Mouse (Mus musculus): ENCODE measurements around the gene Rogdi.

Rogdi gene

DNA sequence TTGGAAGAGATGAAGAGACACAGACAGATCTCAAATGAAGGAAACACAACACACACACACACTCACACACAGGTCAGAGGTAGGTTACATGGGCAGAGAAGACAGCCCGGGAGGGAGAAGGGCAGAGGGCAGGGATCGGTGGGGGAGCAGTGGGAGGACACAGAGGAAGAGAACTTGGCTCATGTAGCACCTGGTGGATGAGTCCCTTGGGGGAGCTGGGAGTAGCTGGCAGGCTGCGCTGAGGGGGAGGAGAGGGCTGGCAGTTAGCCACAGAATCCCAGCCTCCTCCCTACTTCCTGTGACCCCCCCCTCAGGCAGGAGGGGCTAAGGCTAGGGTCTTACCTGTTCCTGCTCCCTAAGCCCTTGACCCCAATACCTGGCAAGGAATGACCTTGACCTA is 15.8 kb downstream of the Rogdi start, which contains the start of gene Sept12:
Gene Sept12, minus strand, starts transcription at position 300 of the 400 bp plus-strand sequence.
- intact Hi-C loops (cut with DNase I): no loop called here

- intact Hi-C loops (cut with DNase I): no loop called here
Observed at GRCm38 (mm10) chr16:4993276-4993675, 20.1 kb downstream of the Rogdi start.

- intact Hi-C loops (cut with DNase I): no loop called here
Observed at GRCm38 (mm10) chr16:4984717-4985116, 28.6 kb downstream of the Rogdi start.

- intact Hi-C loops (cut with DNase I): loop anchor here (2.0 kb wide), 1 partner anchor 165 kb away; no protein-coding TSS in a partner anchor
Observed at GRCm38 (mm10) chr16:4979755-4980380, 33.5 kb downstream of the Rogdi start.

DNA sequence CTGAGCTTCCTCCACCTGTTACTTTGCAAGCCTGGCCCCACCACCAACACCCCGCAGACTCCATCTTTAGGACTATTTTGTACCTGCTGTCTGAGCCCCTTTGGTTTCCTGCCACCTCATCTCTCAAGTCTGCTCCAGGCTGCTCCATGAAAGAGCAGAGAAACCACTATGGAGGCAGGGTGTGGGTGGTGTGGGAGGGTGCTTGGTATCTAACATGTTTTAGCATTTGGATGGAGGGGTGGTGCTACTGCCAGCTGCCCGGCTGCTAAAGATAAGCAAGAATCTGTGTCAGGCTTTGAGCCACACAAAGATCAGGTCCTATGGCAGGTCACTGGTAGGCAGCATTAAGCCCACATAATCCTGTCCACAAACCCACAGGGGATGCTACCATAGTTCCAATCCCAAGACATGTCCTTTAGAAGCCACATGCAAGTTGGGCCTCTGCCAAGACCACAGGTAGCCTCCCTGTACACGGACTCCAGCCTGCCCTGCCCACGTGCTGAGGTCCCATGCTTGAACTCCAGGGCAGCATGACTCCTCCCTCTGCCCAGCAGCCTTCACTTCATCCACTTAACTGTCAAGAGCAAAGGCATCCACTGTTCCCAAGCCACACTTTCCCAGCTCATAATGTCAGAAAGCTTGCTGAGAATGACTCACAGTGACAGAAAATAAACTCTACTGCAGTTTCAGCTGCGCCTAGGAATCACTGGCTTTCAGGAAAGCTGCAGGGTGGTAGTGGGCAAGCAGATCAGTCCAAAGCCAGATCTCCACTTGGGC is 34.9 kb downstream of the Rogdi start:
- intact Hi-C loops (cut with DNase I): no loop called here

GRCm38 (mm10) chr16:4976180-4976579 is 37.2 kb downstream of the Rogdi start:
- intact Hi-C loops (cut with DNase I): no loop called here

GRCm38 (mm10) chr16:4974521-4974920 is 38.8 kb downstream of the Rogdi start:
- intact Hi-C loops (cut with DNase I): no loop called here

DNA sequence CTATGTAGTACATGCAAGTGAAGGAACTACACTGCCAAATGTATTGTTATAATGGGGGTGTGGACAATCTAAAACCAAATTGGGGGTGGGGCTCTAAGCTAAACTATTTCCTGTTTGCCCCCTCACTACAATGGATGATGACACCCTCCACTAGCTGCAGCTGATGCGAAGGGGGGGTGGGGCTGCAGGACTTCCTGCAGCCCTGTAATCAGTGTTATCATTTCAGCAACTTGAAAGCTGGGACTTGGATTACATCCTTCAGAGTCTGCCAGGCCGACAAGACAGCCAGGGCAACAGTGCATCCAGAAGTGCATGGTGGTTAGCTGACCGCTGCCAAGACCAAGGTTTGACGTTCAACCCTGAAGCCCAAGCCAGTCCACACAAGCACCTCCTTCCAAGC is 41.7 kb downstream of the Rogdi start:
- intact Hi-C loops (cut with DNase I): no loop called here

GRCm38 (mm10) chr16:4969055-4969843 is 44.1 kb downstream of the Rogdi start:
- intact Hi-C loops (cut with DNase I): loop anchor here (5.0 kb wide), 1 partner anchor 48 kb away; no protein-coding TSS in a partner anchor

DNA sequence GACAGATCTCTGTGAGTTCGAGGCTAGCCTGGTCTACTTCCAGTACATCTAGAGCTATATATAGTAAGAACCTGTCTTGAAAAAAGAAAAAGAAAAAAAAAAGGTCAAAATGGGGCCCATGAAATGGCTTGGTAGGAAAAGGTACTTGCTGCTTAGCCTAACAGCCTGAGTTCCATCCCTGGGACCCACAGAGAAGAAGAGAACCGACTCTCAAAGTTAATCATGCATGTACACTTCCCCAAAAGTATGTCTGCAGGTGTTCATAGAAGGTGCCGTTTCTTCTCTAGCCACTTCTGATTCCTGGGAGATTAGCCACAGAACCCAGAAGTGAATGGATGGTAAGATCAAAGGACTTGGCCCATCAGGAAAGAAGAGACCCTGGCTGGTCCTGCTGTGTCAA is 44.9 kb downstream of the Rogdi start:
- intact Hi-C loops (cut with DNase I): loop anchor here (5.0 kb wide), 1 partner anchor 49 kb away; no protein-coding TSS in a partner anchor

GRCm38 (mm10) chr16:4965392-4966129 is 47.8 kb downstream of the Rogdi start:
- intact Hi-C loops (cut with DNase I): loop anchor here (5.0 kb wide), 1 partner anchor 52 kb away; no protein-coding TSS in a partner anchor

GRCm38 (mm10) chr16:4964731-4965391 is 48.5 kb downstream of the Rogdi start:
- intact Hi-C loops (cut with DNase I): loop anchor here (5.0 kb wide), 1 partner anchor 52 kb away; no protein-coding TSS in a partner anchor

GRCm38 (mm10) chr16:4963797-4964709 is 49.3 kb downstream of the Rogdi start, which contains the start of gene Anks3:
Anks3 (minus strand) TSS chr16:4964205.
- intact Hi-C loops (cut with DNase I): no loop called here

- intact Hi-C loops (cut with DNase I): no loop called here
Observed at GRCm38 (mm10) chr16:4963346-4963745, 50.0 kb downstream of the Rogdi start.

DNA sequence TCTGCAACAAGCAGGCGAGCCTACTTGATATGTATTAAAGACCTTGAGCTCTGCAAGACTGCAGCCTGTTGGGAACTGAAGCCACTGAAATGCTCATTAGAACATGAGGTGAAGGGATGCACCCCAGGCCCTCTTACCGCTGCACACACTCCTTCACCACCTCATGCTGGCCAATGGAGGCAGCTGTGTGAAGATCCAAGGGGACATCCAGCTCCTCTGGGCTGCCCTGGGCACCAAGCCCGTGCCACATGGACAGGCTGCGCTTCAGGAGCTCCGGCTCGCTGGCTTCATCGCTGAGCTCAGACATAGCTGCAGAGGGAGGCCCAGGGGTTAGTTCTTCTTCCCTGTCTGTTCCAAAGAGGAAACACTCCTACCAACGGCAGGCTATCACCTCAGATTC is 53.1 kb downstream of the Rogdi start:
- intact Hi-C loops (cut with DNase I): no loop called here

All from adrenal gland (tissue).